Mouse (Mus musculus) heart, adult 9 months (tissue): ENCODE measurements at regions not wholly inside any gene's neighbourhood (a gene's known extent, or its start where the extent isn't known, plus 50 kb on each side); places are given as distances from the start of the nearest gene placed in this dataset.
A peak's percentile ranks its signal among the peaks of the same experiment; 100 is the strongest.

Experiments
- DNase-seq, 2 experiments: peaks; one replicate each; pipeline ENCODE4 v3.0.0; 2022; ENCODE audit warnings: low spot score in 2 of 2

- DNase-seq = no peak
Observed at GRCm38 (mm10) chr3:61064720-61065119, 62.1 kb downstream of the P2ry1 start.

GRCm38 (mm10) chr3:61067067-61067466 is 64.5 kb downstream of the P2ry1 start:
- DNase-seq = no peak

- no peak for DNase-seq
Observed at GRCm38 (mm10) chr3:61068229-61068628, 65.6 kb downstream of the P2ry1 start.

- no peak for DNase-seq
Observed at GRCm38 (mm10) chr3:61071041-61071440, 68.4 kb downstream of the P2ry1 start.

GRCm38 (mm10) chr3:61072330-61072729 is 69.7 kb downstream of the P2ry1 start:
- peak; percentile 32 to 59 for DNase-seq

GRCm38 (mm10) chr3:61073103-61073502 is 70.5 kb downstream of the P2ry1 start:
- DNase-seq = no peak

- DNase-seq = no peak
Observed at GRCm38 (mm10) chr3:61073806-61074205, 71.2 kb downstream of the P2ry1 start.

- no peak for DNase-seq
Observed at GRCm38 (mm10) chr3:61075839-61076238, 73.2 kb downstream of the P2ry1 start.

- no peak for DNase-seq
Observed at GRCm38 (mm10) chr3:61089931-61090330, 87.3 kb downstream of the P2ry1 start.

- DNase-seq = no peak
Observed at GRCm38 (mm10) chr3:61092031-61092430, 89.4 kb downstream of the P2ry1 start.

GRCm38 (mm10) chr3:61116364-61116763 is 113.8 kb downstream of the P2ry1 start:
- DNase-seq = no peak

GRCm38 (mm10) chr3:61133096-61133495 is 130.5 kb downstream of the P2ry1 start:
- no peak for DNase-seq

- DNase-seq = no peak
Observed at GRCm38 (mm10) chr3:61154087-61154486, 151.5 kb downstream of the P2ry1 start.

- no peak for DNase-seq
Observed at GRCm38 (mm10) chr3:61159811-61160210, 157.2 kb downstream of the P2ry1 start.

- DNase-seq = no peak
Observed at GRCm38 (mm10) chr3:61161384-61161783, 158.8 kb downstream of the P2ry1 start.

GRCm38 (mm10) chr3:61185789-61186188 is 175.6 kb upstream of the Rap2b start:
- peak in 1 of 2 experiments; percentile 20 for DNase-seq

GRCm38 (mm10) chr3:61188662-61189061 is 172.8 kb upstream of the Rap2b start:
- DNase-seq = no peak

GRCm38 (mm10) chr3:61216562-61216961 is 144.9 kb upstream of the Rap2b start:
- DNase-seq = no peak

GRCm38 (mm10) chr3:61224505-61224904 is 136.9 kb upstream of the Rap2b start:
- DNase-seq = no peak

- DNase-seq = no peak
Observed at GRCm38 (mm10) chr3:61225054-61225453, 136.4 kb upstream of the Rap2b start.

GRCm38 (mm10) chr3:61241380-61241779 is 120.1 kb upstream of the Rap2b start:
- no peak for DNase-seq

- peak in 1 of 2 experiments; percentile 34 for DNase-seq
Observed at GRCm38 (mm10) chr3:61243876-61244527, 117.4 kb upstream of the Rap2b start.

- DNase-seq = no peak
Observed at GRCm38 (mm10) chr3:61246429-61246828, 115.0 kb upstream of the Rap2b start.

GRCm38 (mm10) chr3:61247344-61247743 is 114.1 kb upstream of the Rap2b start:
- no peak for DNase-seq
